Comparison of ENCODE assay signal across 8 mouse cellular contexts in genomic region chr7:45125144-45125600, GRCm38 (mm10). TPM values are rescaled to one million over a fixed set of nuclear protein-coding genes. Genes with fewer than 3 reads are reported as not detected.
DNase-seq lines count a peak whose midpoint lies in the region; ATAC-seq and TF ChIP-seq lines count a peak whose summit lies in the region.

No protein-coding gene starts in this region.

- 20% methylated on average over 7 of the region's 7 CpGs for WGBS in forebrain, embryonic 16.5 days
- 31% methylated on average over 7 of the region's 7 CpGs for WGBS in liver, postnatal 0 days (ENCODE audit: insufficient replicate concordance)

- no peak for ATAC-seq in cerebellum, adult (ENCODE audit: insufficient number of reproducible peaks, low FRiP score, low TSS enrichment)
- no peak for ATAC-seq in forebrain, embryonic 16.5 days
- ATAC-seq in liver, postnatal 0 days: no peak

- no peak; the same call in 1 of the 2 replicates for TF ChIP-seq EP300 in liver, postnatal 0 days (IDR thresholded peaks at IDR 0.05; ENCODE audit: low read depth)

- peak; percentile 39 for TF ChIP-seq CTCF in liver, postnatal 0 days (IDR thresholded peaks at IDR 0.05; ENCODE audit: low read depth)

- peak overlapping the region; percentile 63; the same call in 1 of the 2 replicates for H3K4me2 ChIP-seq in forebrain, embryonic 16.5 days (ENCODE audit: low read length)
- H3K4me2 ChIP-seq in liver, postnatal 0 days (ENCODE audit: low read depth, low read length): no peak overlapping the region; the same call in 1 of the 2 replicates

- peak overlapping the region; percentile 96; the same call in 1 of the 2 replicates for H3K27ac ChIP-seq in ES-E14 (ENCODE audit: insufficient read depth, low read depth, low read length, poor library complexity, severe bottlenecking)
- peak overlapping the region; percentile 89 for H3K27ac ChIP-seq in forebrain, embryonic 16.5 days (ENCODE audit: low read length)
- H3K27ac ChIP-seq in liver, postnatal 0 days (ENCODE audit: low read depth): peak overlapping the region; percentile 44

- peak overlapping the region; percentile 100; the same call in 1 of the 2 replicates for H3K9ac ChIP-seq in ES-E14 (ENCODE audit: insufficient read depth, low read depth, low read length, poor library complexity, severe bottlenecking)
- H3K9ac ChIP-seq in forebrain, embryonic 16.5 days (replicated peaks; ENCODE audit: low read depth, low read length): no peak overlapping the region
- H3K9ac ChIP-seq in liver, postnatal 0 days (replicated peaks): no peak overlapping the region

- no peaks in the 10 kb centered on the region for H3K9me3 ChIP-seq in ES-E14 (ENCODE audit: control insufficient read depth, insufficient read depth, low read depth, low read length)
- H3K9me3 ChIP-seq in forebrain, embryonic 16.5 days (ENCODE audit: control insufficient read depth, low read length): no peaks in the 10 kb centered on the region
- no peaks in the 10 kb centered on the region for H3K9me3 ChIP-seq in liver, postnatal 0 days (ENCODE audit: low read length)

- H3K27me3 ChIP-seq in forebrain, embryonic 16.5 days (replicated peaks; ENCODE audit: control insufficient read depth, insufficient read depth, low read length): no peaks in the 10 kb centered on the region
- no peaks in the 10 kb centered on the region for H3K27me3 ChIP-seq in liver, postnatal 0 days (ENCODE audit: insufficient read depth, low read length)

- peaks cover 0 to 7% of the 10 kb centered on the region in 2 experiments; a peak in 1 of 4 replicates for H3K4me1 ChIP-seq in ES-E14 (ENCODE audit: control insufficient read depth in 2 of 2, insufficient read depth in 2 of 2, low read length in 2 of 2, poor library complexity in 1 of 2)
- H3K4me1 ChIP-seq in forebrain, embryonic 16.5 days (replicated peaks; ENCODE audit: control insufficient read depth, insufficient read depth, low read length): peaks cover 48% of the 10 kb centered on the region
- peaks cover 59% of the 10 kb centered on the region for H3K4me1 ChIP-seq in liver, postnatal 0 days (ENCODE audit: insufficient read depth)

- H3K4me3 ChIP-seq in ES-E14 (ENCODE audit: insufficient read depth in 1 of 2, low read depth in 1 of 2, low read length in 2 of 2, poor library complexity in 1 of 2, severe bottlenecking in 1 of 2): peak overlapping the region in 1 of 2 experiments; percentile 99; a peak in 2 of 4 replicates
- no peak overlapping the region for H3K4me3 ChIP-seq in forebrain, embryonic 16.5 days (replicated peaks; ENCODE audit: low read length)
- no peak overlapping the region for H3K4me3 ChIP-seq in liver, postnatal 0 days (ENCODE audit: low read depth, low read length)

- peak; percentile 46 for DNase-seq in cerebellum, adult 9-11 months
- peak; percentile 63 for DNase-seq in ES-E14 (ENCODE audit: low read depth, low spot score)
- no peak for DNase-seq in liver, postnatal 0 days
- DNase-seq in cerebellum, adult 18-20 months: no peak
- DNase-seq in gastrocnemius, adult 8-10 months (ENCODE audit: low spot score in 2 of 2): no peak
- DNase-seq in thymus, postnatal 10 days (ENCODE audit: low spot score in 2 of 2): no peak

- H3K36me3 ChIP-seq in ES-E14 (ENCODE audit: control insufficient read depth, insufficient read depth, low read length, poor library complexity, severe bottlenecking): peaks cover 67% of the 10 kb centered on the region
- peaks cover 33% of the 10 kb centered on the region for H3K36me3 ChIP-seq in forebrain, embryonic 16.5 days (ENCODE audit: control insufficient read depth, insufficient read depth)
- H3K36me3 ChIP-seq in liver, postnatal 0 days (replicated peaks; ENCODE audit: insufficient read depth, low read length): peaks cover 50% of the 10 kb centered on the region

- in situ Hi-C loops in ES-E14 (cut with MboI; ENCODE audit: low sequenced_read_pairs in 2 of 2, unreplicated experiment in 2 of 2): no loop called here

TF ChIP-seq in ES-E14, 5 proteins besides CTCF, POLR2A, EP300 and RAD21:
- TF ChIP-seq CHD2 (IDR thresholded peaks at IDR 0.05; ENCODE audit: low read depth, low read length) (no peak), ZC3H11A (IDR thresholded peaks at IDR 0.05; ENCODE audit: borderline replicate concordance, low read depth, low read length) (no peak), HCFC1 (IDR thresholded peaks at IDR 0.05; ENCODE audit: borderline replicate concordance, insufficient read depth, low read length) (no peak), ZNF384 (IDR thresholded peaks at IDR 0.05; ENCODE audit: low read depth, low read length) (no peak), MAFK (IDR thresholded peaks at IDR 0.05; ENCODE audit: insufficient read depth, low read depth, low read length) (no peak)

RNA-seq across cellular contexts. Expression of gene Rps11, which starts 0.9 kb away (rescaled TPM):
- total RNA-seq in ES-E14 (2012; rRNA removed): 1,746 and 1,854 TPM in 2 replicates
- 860 and 958 TPM in 2 replicates for polyA plus RNA-seq in forebrain, embryonic 16.5 days (2015; fragmentation: Nextera tagmentation; extraction: Ambion mirVana)
- 681 and 696 TPM in 2 replicates for polyA plus RNA-seq in liver, postnatal 0 days (2015; fragmentation: Nextera tagmentation; extraction: Ambion mirVana)
- 100 to 1,000 TPM; 471 to 554 (median 519) TPM for total RNA-seq in gastrocnemius, adult 8-10 months (2022)

RNA-seq across cellular contexts. Expression of gene Rpl13a, which starts 3.4 kb away (rescaled TPM):
- 3,971 and 5,136 TPM in 2 replicates for total RNA-seq in ES-E14 (2012; rRNA removed)
- 722 and 741 TPM in 2 replicates for polyA plus RNA-seq in forebrain, embryonic 16.5 days (2015; fragmentation: Nextera tagmentation; extraction: Ambion mirVana)
- polyA plus RNA-seq in liver, postnatal 0 days (2015; fragmentation: Nextera tagmentation; extraction: Ambion mirVana): 938 and 993 TPM in 2 replicates
- total RNA-seq in gastrocnemius, adult 8-10 months (2022): 100 to 1,000 TPM; 647 to 843 (median 690) TPM

RNA-seq across cellular contexts. Expression of gene Gm45713, which starts 10.9 kb away (rescaled TPM):
- total RNA-seq in ES-E14 (2012; rRNA removed): 0.36 and 0.90 TPM in 2 replicates
- polyA plus RNA-seq in forebrain, embryonic 16.5 days (2015; fragmentation: Nextera tagmentation; extraction: Ambion mirVana): not detected in 2 replicates
- 0.27 and 0.70 TPM in 2 replicates for polyA plus RNA-seq in liver, postnatal 0 days (2015; fragmentation: Nextera tagmentation; extraction: Ambion mirVana)
- total RNA-seq in gastrocnemius, adult 8-10 months (2022): not detected

RNA-seq across cellular contexts. Expression of gene Flt3l, which starts 11.1 kb away (rescaled TPM):
- total RNA-seq in ES-E14 (2012; rRNA removed): 1.8 and 1.9 TPM in 2 replicates
- 1.1 and 1.4 TPM in 2 replicates for polyA plus RNA-seq in forebrain, embryonic 16.5 days (2015; fragmentation: Nextera tagmentation; extraction: Ambion mirVana)
- polyA plus RNA-seq in liver, postnatal 0 days (2015; fragmentation: Nextera tagmentation; extraction: Ambion mirVana): 2.0 and 2.3 TPM in 2 replicates
- total RNA-seq in gastrocnemius, adult 8-10 months (2022): 1 to 10 TPM in 3 of 4 experiments, under 1 TPM in 1; 0.94 to 2.7 (median 2.3) TPM

RNA-seq across cellular contexts. Expression of gene Fcgrt, which starts 21.5 kb away (rescaled TPM):
- 10.6 and 15.1 TPM in 2 replicates for total RNA-seq in ES-E14 (2012; rRNA removed)
- polyA plus RNA-seq in forebrain, embryonic 16.5 days (2015; fragmentation: Nextera tagmentation; extraction: Ambion mirVana): 17.7 and 24.4 TPM in 2 replicates
- polyA plus RNA-seq in liver, postnatal 0 days (2015; fragmentation: Nextera tagmentation; extraction: Ambion mirVana): 150 and 154 TPM in 2 replicates
- total RNA-seq in gastrocnemius, adult 8-10 months (2022): 10 to 100 TPM; 23.8 to 37.0 (median 30.0) TPM

Comparison
In these comparisons a context has a peak if more than half of its experiments do, and no peak if none do; other contexts are left out.
1. DNase-seq: peak in cerebellum, adult 9-11 months (single experiment) and ES-E14 (single experiment); none in liver, postnatal 0 days (single experiment), cerebellum, adult 18-20 months (0 of 2), gastrocnemius, adult 8-10 months (0 of 2) and thymus, postnatal 10 days (0 of 2).
2. H3K27ac ChIP-seq: peak in every context shown above with its lines; median percentile 96 in ES-E14; 89 in forebrain, embryonic 16.5 days; 44 in liver, postnatal 0 days.